Mouse (Mus musculus) right cerebral cortex, postnatal 4 days (tissue): ENCODE data around the gene Osm.

Experiments
- DNase-seq: peaks from one replicate; pipeline ENCODE4 v3.0.0-alpha.2; 2022

Osm gene

GRCm38 (mm10) chr11:4216248-4217000 is 19.8 kb upstream of the Osm start:
- no peak for DNase-seq

GRCm38 (mm10) chr11:4217914-4218629 is 18.1 kb upstream of the Osm start, which contains the start of gene Castor1:
Castor1 (plus strand) TSS chr11:4218225.
- DNase-seq = peak; percentile 43

- DNase-seq = no peak
Measured at GRCm38 (mm10) chr11:4218637-4219036, 17.6 kb upstream of the Osm start.

- DNase-seq = peak; percentile 55
Measured at GRCm38 (mm10) chr11:4219317-4219751, 16.9 kb upstream of the Osm start.

DNA sequence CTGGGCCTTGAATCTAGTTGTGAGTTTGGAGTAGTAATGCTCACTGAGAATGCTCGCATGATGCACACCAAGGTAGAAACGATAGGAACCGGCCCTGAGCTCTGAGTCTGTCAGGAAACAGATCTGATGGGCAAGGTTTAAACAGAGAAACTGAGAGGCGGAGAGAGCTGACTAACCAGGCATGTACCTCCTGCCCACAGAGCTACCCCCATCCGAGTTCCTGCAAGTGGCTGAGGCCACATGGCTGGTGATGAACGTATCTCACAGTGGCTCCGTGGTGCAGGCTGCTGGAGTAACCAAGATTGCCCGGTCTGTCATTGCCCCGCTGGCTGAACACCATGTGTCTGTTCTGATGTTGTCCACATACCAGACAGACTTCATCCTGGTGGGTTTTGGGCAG is 16.3 kb upstream of the Osm start:
- DNase-seq = no peak

- DNase-seq = peak; percentile 74
Measured at GRCm38 (mm10) chr11:4220443-4221400, 15.5 kb upstream of the Osm start.

GRCm38 (mm10) chr11:4222046-4222950 is 13.9 kb upstream of the Osm start:
- DNase-seq = no peak

GRCm38 (mm10) chr11:4223393-4224188 is 12.6 kb upstream of the Osm start:
- no peak for DNase-seq

- DNase-seq = no peak
Measured at GRCm38 (mm10) chr11:4224223-4224622, 12.0 kb upstream of the Osm start.

DNA sequence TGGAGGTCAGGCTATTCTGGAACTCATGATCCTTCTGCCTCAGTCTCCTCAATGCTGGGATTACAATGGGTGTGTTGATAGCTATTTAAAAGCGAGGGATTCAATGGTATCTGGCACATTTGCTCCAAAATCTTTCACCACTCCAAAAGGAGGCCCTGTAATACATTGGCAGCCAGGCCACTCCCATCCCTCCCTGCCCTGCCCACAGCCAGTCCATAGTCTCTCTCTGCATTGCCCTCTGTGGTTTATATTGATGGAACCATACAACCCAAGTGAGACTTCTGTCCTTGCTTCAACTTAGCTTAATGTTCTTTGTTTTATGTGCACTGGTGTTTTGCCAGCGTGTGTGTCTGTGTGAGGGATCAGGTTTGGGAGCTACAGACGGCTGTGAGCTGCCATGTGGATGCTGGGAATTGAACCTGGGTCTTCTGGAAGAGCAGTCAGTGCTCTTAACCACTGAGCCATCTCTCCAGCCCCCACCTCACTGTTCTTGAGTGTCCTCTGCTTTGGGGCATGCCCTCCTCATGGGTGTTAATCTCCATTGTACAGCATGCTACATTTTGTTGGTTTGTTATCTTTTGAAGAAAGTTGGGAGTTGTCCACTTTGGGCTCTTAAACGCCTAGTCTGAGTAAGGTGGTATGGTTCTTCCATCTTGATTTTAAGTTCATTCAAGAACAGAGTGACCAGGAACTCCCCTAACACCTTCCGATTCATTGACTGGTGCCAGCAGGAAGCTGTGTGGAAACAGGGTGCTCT is 9.5 kb upstream of the Osm start:
- no peak for DNase-seq

DNA sequence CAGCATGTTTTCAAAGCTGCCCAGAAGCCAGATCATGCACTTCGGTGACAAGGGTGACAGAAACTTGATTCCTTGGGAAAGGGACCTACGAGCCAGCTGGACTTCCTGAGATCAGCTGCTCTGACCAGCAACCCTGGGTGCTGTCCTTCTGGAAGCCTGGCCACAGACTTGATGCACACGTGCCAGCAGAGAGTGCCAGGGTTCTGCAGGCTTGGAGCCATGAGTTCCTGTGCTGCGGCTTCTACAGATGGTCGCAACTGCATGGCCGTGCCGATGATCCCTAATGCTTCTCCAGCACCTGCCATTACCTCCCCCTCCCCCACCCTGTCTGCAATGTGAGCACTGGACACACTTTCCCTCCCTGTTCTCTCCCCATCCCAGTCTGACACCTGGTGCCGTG is 7.8 kb upstream of the Osm start:
- no peak for DNase-seq

GRCm38 (mm10) chr11:4229841-4230240 is 6.4 kb upstream of the Osm start:
- no peak for DNase-seq

DNA sequence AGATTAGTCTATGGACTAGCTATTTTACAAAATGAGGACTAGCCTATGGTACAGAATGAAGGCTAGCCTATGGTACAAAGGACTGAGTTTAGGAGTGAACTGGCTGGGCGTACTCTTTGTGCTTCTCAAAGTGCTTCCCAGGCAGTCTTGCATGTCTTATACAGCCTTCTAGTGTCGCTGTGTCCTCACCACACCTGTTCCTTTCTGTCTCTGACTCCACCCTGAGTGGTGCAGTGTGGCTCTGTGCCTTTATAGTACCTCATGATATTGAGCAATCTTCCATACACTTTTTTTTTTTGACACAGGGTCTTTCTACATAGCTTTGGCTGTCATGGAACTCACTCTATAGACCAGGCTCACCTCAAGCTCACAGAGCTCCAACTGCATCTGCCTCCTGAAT is 4.8 kb upstream of the Osm start:
- no peak for DNase-seq

DNA sequence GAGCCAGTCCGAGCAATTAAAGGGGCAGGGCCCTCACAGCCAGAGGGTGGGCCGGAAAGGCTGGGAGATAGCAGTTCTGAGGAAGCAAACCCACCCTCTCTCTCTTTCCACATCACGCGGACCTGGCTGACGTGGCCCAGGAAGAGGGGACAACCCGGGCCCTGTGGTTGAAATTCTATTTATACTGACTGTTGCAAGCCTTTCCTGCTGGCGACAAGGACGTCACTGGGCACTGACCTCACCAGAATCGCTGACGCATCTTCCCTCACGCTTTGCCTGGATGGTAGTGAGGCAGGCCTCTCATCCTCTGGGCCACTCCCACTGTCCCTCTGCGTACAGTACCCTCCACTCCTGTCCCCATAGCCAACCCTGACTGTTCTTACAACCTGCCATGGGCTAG is 3.6 kb upstream of the Osm start:
- no peak for DNase-seq

DNA sequence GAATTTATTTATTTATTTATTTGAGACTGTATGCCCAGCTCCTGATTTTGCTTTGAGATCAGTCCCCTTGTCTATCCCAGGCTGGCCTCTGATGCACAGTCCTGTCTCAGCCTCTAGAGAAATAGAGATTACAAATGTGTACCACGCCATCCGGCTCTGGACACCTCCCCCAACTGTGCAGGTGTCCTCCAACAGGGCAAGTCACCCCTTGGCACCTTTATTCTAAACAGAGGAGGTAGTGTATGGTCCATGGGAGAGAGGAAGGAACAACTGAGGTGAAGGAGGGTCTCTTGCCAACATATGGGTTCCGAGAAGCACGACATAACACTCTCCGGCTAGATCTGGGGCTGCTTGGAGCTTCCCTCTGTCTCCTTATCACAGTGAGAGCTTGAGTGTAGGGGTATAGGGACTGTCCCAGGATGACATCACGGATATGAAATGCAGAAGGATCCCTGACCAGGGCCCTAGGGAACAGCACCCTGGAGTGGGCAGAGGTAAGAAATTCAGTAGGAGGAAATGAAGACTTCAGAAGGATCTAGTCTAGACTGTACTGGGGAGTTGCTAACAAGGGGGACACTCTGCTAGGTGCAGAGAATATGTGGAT is 1.1 kb upstream of the Osm start:
- DNase-seq = no peak

DNA sequence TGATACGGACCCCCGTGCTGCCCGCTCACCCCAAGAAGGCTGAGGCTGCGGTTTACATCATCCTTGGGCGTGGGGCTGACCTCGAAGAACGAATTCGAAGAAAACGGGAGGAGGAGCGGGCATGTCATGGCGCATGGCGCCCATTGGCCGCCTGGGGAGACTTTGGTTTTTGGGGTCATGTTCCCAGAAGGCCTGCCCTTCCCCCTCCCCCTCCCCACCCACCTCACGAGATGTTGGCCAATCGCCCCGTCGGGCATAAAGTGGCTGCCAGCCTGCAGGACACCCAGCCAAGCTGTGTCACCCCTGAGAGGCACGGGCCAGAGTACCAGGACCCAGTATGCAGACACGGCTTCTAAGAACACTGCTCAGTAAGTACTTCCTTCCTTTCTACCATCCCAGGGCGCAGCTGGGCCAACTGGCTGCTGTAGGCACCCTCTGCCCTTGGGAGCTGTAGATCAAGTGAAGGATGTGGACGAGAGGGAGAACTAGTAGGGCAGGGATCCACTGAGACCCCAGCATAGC is 387 bp downstream of the Osm start:
- no peak for DNase-seq

DNA sequence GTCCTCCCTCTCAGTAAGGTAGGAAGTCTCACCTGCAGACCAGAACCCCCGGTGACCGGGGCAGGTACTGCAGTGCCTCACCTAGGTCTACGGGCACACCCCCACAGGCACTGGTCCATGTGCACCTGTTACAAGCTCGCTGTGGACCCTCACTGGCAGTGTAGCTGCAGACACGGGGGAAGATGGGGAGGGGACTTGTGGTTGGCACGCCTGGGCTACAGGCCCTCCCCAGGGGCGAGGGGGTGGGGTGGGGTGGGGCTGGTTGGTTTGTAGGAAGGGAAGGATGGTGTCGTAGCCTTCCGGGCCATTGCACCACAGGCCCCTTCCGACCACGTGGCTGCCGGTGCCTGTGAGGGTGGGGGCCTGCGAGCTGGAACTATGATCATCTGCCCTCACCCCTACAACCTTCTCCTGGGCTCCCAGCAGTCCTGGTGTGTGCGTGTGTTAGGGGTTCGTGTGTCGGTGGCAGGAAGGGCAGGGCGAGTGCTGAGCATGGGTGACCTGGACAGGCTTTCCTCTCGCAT is 1.2 kb downstream of the Osm start:
- DNase-seq = no peak

GRCm38 (mm10) chr11:4238167-4238566 is 1.9 kb downstream of the Osm start:
- DNase-seq = no peak

DNA sequence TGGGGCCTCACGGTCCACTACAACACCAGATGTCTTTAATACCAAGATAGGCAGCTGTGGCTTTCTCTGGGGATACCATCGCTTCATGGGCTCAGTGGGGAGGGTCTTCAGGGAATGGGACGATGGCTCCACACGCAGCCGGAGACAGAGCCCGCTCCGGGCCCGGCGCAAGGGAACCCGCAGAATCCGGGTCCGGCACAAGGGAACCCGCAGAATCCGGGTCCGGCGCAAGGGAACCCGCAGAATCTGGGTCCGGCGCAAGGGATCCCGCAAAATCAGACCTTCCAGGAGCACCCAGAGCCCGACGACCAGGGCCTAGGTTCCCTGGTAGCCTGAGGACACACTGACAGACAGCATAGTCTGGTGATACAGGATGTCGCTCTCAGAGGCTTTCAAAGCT is 3.5 kb downstream of the Osm start:
- no peak for DNase-seq

DNA sequence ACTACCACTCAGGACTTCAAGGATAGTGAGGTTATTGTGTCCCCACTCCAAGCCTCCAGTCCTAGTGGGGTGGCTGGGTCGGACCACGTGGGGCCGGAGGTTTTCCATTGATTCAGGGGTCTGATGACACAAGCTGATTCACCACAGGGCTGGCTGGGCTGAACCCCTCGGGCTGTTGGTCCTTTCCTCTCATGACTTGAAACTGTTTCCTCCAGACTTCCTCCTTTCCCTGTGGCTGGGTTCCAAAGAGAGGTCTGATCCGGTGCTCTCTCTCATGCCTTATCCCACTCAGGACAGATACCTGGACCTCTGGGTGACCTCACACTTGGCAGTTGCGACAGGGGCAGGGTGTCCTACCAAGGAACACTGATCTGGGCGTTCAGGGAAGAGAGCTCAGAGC is 3.9 kb downstream of the Osm start:
- no peak for DNase-seq
